Mouse (Mus musculus): Measurements from ENCODE around the gene Dab2ip. TPM values are rescaled to one million over a fixed set of nuclear protein-coding genes. Genes with fewer than 3 reads are reported as not detected.

Gene Dab2ip
- polyA plus RNA-seq, 1 experiment from 2014 or later: 48.1 TPM

- Histone ChIP-seq H3K9me3 (ENCODE audit: control insufficient read depth, low read length) (no peaks in the 10 kb centered on the region), H3K4me1 (replicated peaks; ENCODE audit: control insufficient read depth, insufficient read depth) (no peaks in the 10 kb centered on the region), H3K27me3 (ENCODE audit: control insufficient read depth, insufficient read depth, low read length) (no peaks in the 10 kb centered on the region), H3K9ac (ENCODE audit: low read length) (no peak overlapping the region), H3K4me3 (ENCODE audit: low read depth, low read length) (no peak overlapping the region), H3K27ac (replicated peaks) (no peak overlapping the region), H3K36me3 (ENCODE audit: control insufficient read depth, insufficient read depth, low read length) (peaks cover 53% of the 10 kb centered on the region), H3K4me2 (replicated peaks; ENCODE audit: low read depth) (no peak overlapping the region)
- DNase-seq (ENCODE audit: low spot score) (no peak), ATAC-seq (ENCODE audit: low FRiP score, low TSS enrichment) (no peak)
- 81% methylated on average over 7 of the region's 7 CpGs for WGBS
- TF ChIP-seq EP300 (optimal IDR thresholded peaks at IDR 0.05): no peak
- TF ChIP-seq CTCF (IDR thresholded peaks at IDR 0.05; ENCODE audit: low read depth): no peak
Measured at GRCm38 (mm10) chr2:35713460-35713859, 155.4 kb downstream of the Dab2ip start.

DNA sequence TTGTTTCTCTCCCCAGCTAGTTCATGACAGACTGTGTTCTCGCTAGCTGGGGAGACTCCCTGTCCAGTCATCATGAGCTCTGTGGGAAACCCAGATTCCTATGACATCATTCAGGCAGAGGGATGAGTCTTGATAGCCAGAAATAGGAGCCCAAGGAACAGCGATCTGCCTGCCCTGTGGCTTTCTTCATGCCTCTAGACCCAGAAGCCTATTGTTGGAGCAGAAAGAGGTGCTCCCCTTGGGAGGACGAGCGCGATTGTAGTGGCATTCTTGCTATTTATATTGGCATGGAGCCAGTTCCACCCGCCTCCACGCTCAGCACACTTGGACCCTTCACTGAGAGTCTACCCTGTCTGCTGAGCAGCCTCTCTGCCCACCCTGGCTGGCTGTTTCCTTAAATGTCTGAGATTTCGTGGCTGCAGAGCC is 156.7 kb downstream of the Dab2ip start:
- H3K4me2 ChIP-seq (replicated peaks; ENCODE audit: low read depth): no peak overlapping the region
- H3K4me1 ChIP-seq (replicated peaks; ENCODE audit: control insufficient read depth, insufficient read depth): no peaks in the 10 kb centered on the region
- TF ChIP-seq CTCF (IDR thresholded peaks at IDR 0.05; ENCODE audit: low read depth) (no peak), EP300 (optimal IDR thresholded peaks at IDR 0.05) (no peak)
- H3K27ac ChIP-seq (replicated peaks): no peak overlapping the region
- peaks cover 56% of the 10 kb centered on the region for H3K36me3 ChIP-seq (ENCODE audit: control insufficient read depth, insufficient read depth, low read length)
- ATAC-seq (ENCODE audit: low FRiP score, low TSS enrichment): peak; percentile 30; the same call in 1 of the 2 replicates
- no peak overlapping the region for H3K4me3 ChIP-seq (ENCODE audit: low read depth, low read length)
- H3K9me3 ChIP-seq (ENCODE audit: control insufficient read depth, low read length): no peaks in the 10 kb centered on the region
- DNase-seq (ENCODE audit: low spot score): no peak
- H3K9ac ChIP-seq (ENCODE audit: low read length): no peak overlapping the region
- no peaks in the 10 kb centered on the region for H3K27me3 ChIP-seq (ENCODE audit: control insufficient read depth, insufficient read depth, low read length)
- 34% methylated on average over 8 of the region's 8 CpGs for WGBS

GRCm38 (mm10) chr2:35715485-35715884 is 157.4 kb downstream of the Dab2ip start:
- H3K36me3 ChIP-seq (ENCODE audit: control insufficient read depth, insufficient read depth, low read length): peaks cover 56% of the 10 kb centered on the region
- no peak for ATAC-seq (ENCODE audit: low FRiP score, low TSS enrichment)
- no peak overlapping the region for H3K27ac ChIP-seq (replicated peaks)
- H3K27me3 ChIP-seq (ENCODE audit: control insufficient read depth, insufficient read depth, low read length): no peaks in the 10 kb centered on the region
- WGBS: 82% methylated on average over 3 of the region's 3 CpGs
- no peaks in the 10 kb centered on the region for H3K9me3 ChIP-seq (ENCODE audit: control insufficient read depth, low read length)
- no peak overlapping the region for H3K4me2 ChIP-seq (replicated peaks; ENCODE audit: low read depth)
- H3K4me3 ChIP-seq (ENCODE audit: low read depth, low read length): no peak overlapping the region
- TF ChIP-seq CTCF (IDR thresholded peaks at IDR 0.05; ENCODE audit: low read depth) (no peak), EP300 (optimal IDR thresholded peaks at IDR 0.05) (no peak)
- H3K9ac ChIP-seq (ENCODE audit: low read length): no peak overlapping the region
- DNase-seq (ENCODE audit: low spot score): no peak
- no peaks in the 10 kb centered on the region for H3K4me1 ChIP-seq (replicated peaks; ENCODE audit: control insufficient read depth, insufficient read depth)

DNA sequence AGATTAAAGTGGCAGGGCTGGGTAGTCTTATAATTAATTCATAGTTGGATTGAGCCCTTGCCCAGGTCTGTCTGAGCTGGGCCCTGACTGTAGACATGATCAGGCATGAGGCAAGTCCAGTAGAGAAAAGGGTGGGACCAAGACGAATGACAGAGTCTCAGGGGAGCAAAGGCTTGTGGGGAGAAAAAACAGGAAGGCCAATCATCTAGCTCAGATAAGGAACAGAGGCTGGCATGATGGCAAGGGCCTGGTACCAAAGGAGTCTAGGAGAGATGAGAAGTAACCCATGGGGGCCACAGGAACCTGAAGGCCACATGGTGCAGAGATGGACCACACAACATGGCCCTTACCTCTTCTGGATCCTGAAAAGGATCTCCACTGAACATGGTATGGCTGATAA is 158.1 kb downstream of the Dab2ip start:
- DNase-seq (ENCODE audit: low spot score) (no peak), ATAC-seq (ENCODE audit: low FRiP score, low TSS enrichment) (no peak)
- Histone ChIP-seq H3K4me3 (ENCODE audit: low read depth, low read length) (no peak overlapping the region), H3K4me1 (replicated peaks; ENCODE audit: control insufficient read depth, insufficient read depth) (no peaks in the 10 kb centered on the region), H3K27me3 (ENCODE audit: control insufficient read depth, insufficient read depth, low read length) (no peaks in the 10 kb centered on the region), H3K36me3 (ENCODE audit: control insufficient read depth, insufficient read depth, low read length) (peaks cover 58% of the 10 kb centered on the region), H3K9me3 (ENCODE audit: control insufficient read depth, low read length) (no peaks in the 10 kb centered on the region), H3K4me2 (replicated peaks; ENCODE audit: low read depth) (no peak overlapping the region), H3K9ac (ENCODE audit: low read length) (no peak overlapping the region), H3K27ac (replicated peaks) (no peak overlapping the region)
- TF ChIP-seq CTCF (IDR thresholded peaks at IDR 0.05; ENCODE audit: low read depth) (no peak), EP300 (optimal IDR thresholded peaks at IDR 0.05) (no peak)
- 45% methylated on average over 1 of the region's 1 CpGs for whole genome bisulfite sequencing

DNA sequence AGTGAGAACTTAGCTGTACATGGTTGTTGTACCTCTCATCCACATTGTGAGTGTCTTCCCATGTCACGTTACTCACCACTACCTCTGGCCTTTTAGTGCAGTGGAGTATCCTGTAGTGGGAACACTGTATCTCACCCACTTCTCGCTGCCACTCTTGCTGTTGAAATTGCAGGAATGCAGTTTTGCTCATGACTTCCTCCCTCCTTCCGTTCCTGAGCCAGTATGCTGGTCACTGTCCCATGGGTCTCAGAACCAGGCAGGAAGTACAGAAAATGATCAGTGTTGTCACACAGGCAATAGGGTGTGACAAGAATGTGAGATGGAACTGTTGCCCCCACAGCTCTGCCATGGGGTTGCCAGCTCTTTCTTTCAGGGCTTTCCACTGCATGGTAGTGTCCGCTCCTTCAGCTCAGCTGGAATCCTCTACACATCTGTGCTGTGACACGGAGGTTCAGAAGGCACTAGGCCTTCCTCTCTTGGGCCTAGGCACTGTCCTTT is 160.0 kb downstream of the Dab2ip start:
- no peak overlapping the region for H3K27ac ChIP-seq (replicated peaks)
- TF ChIP-seq CTCF (IDR thresholded peaks at IDR 0.05; ENCODE audit: low read depth) (no peak), EP300 (optimal IDR thresholded peaks at IDR 0.05) (no peak)
- no peaks in the 10 kb centered on the region for H3K4me1 ChIP-seq (replicated peaks; ENCODE audit: control insufficient read depth, insufficient read depth)
- ATAC-seq (ENCODE audit: low FRiP score, low TSS enrichment): no peak
- no peak for DNase-seq (ENCODE audit: low spot score)
- WGBS: 82% methylated on average over 5 of the region's 5 CpGs
- H3K9me3 ChIP-seq (ENCODE audit: control insufficient read depth, low read length): no peaks in the 10 kb centered on the region
- no peak overlapping the region for H3K4me2 ChIP-seq (replicated peaks; ENCODE audit: low read depth)
- H3K27me3 ChIP-seq (ENCODE audit: control insufficient read depth, insufficient read depth, low read length): no peaks in the 10 kb centered on the region
- no peak overlapping the region for H3K9ac ChIP-seq (ENCODE audit: low read length)
- H3K4me3 ChIP-seq (ENCODE audit: low read depth, low read length): no peak overlapping the region
- H3K36me3 ChIP-seq (ENCODE audit: control insufficient read depth, insufficient read depth, low read length): peaks cover 65% of the 10 kb centered on the region

GRCm38 (mm10) chr2:35718662-35719061 is 160.6 kb downstream of the Dab2ip start:
- Histone ChIP-seq H3K4me3 (ENCODE audit: low read depth, low read length) (no peak overlapping the region), H3K36me3 (ENCODE audit: control insufficient read depth, insufficient read depth, low read length) (peaks cover 67% of the 10 kb centered on the region), H3K27me3 (ENCODE audit: control insufficient read depth, insufficient read depth, low read length) (no peaks in the 10 kb centered on the region), H3K9ac (ENCODE audit: low read length) (no peak overlapping the region), H3K4me1 (replicated peaks; ENCODE audit: control insufficient read depth, insufficient read depth) (no peaks in the 10 kb centered on the region), H3K27ac (replicated peaks) (no peak overlapping the region), H3K4me2 (replicated peaks; ENCODE audit: low read depth) (no peak overlapping the region), H3K9me3 (ENCODE audit: control insufficient read depth, low read length) (no peaks in the 10 kb centered on the region)
- no peak for TF ChIP-seq CTCF (IDR thresholded peaks at IDR 0.05; ENCODE audit: low read depth)
- 91% methylated on average over 9 of the region's 9 CpGs for WGBS
- DNase-seq (ENCODE audit: low spot score) (no peak), ATAC-seq (ENCODE audit: low FRiP score, low TSS enrichment) (no peak)
